Mouse (Mus musculus) frontal cortex, postnatal 36 days (tissue): ENCODE data around the gene Olfr1189.
"Not testable (repeated sequence)": the region's sequence is repeated elsewhere in the genome, so short reads cannot be mapped to it uniquely, and the experiment has no call there.

Experiments
- DNase-seq, 2 experiments: peaks; one replicate each; pipeline ENCODE4 v3.0.0; 2022; ENCODE audit warnings: low spot score in 2 of 2

Olfr1189 gene

DNA sequence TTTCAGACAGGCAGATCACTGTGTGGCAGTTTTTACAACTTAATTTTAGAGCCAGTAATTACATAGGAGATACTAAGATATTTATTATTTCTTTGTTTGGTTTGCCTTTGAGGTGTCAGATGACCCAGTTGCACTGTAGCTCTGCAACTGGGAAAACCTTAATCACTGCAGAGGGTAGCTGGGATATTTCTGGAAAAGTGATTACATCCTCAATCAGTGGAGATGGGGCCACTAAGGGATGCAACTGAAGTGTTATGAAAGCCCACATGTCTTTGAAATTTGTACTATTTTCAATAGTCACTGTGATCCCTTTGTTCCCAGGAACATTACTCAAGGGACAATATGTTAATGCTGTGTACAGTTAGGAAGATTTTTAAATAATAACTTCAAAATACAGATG is at the start of gene Olfr1189:
TSS of gene Olfr1189 (plus strand) at position 301 of the 400 bp plus-strand sequence.
- DNase-seq: no peak

DNA sequence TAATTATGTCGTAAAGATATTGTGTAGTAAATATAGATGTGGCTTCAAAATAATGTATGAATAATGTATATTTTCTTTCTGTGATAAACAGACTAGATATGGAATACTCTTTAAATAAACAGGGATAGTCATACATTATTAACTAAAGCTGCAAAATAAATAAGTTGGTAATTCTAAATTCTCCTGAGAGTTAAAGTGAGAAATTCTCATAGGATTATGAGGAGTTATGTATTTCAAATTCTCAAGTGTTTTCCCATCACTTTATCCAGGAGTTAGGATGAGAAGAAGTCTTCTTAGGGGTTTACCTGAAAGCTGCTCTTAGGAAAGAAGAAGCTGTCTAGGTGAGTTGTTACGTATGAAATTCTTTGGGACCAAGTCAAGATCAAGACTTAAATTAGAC is 29.6 kb upstream of the Olfr1189 start, which contains the start of gene Olfr1188:
TSS of gene Olfr1188 (plus strand) at position 301 of the 400 bp plus-strand sequence.
- DNase-seq: no peak

GRCm38 (mm10) chr2:88572696-88573095 is 13.6 kb upstream of the Olfr1189 start:
- not testable (repeated sequence) for DNase-seq

- not testable (repeated sequence) for DNase-seq
These were observed 54.0 kb downstream of the Olfr1189 start, which contains the start of gene Olfr1191-ps1 for GRCm38 (mm10) chr2:88640242-88640641. Gene Olfr1191-ps1, plus strand, starts transcription at chr2:88640542.
